Mouse (Mus musculus) limb, embryonic 15.5 days (tissue): ENCODE results near the gene Zfp330. TPM values are rescaled to one million over a fixed set of nuclear protein-coding genes. Genes with fewer than 3 reads are reported as not detected.

Experiments used
- ATAC-seq: fragments of 200-750 bp; cut with Nextera tagmentation; 2 replicates; pipeline ENCODE4 v1.8.0; 2017; ENCODE audit warnings: low read depth, moderate TSS enrichment; ENCODE audit not compliant: insufficient number of reproducible peaks, low FRiP score, low TSS enrichment
- H3K27ac ChIP-seq: fragments of 300-500 bp; sonication (generic); 2 replicates; pipeline ENCODE4 v1.5.1; 2015; ENCODE audit warnings: moderate library complexity, mild to moderate bottlenecking, inconsistent platforms
- H3K27me3 ChIP-seq: fragments of 300-500 bp; sonication (generic); 2 replicates; pipeline ENCODE4 v1.6.1; 2015; ENCODE audit warnings: inconsistent platforms
- H3K36me3 ChIP-seq: fragments of 300-500 bp; sonication (generic); 2 replicates; pipeline ENCODE4 v1.6.1; 2015; ENCODE audit warnings: inconsistent platforms
- H3K4me1 ChIP-seq: fragments of 300-500 bp; sonication (generic); 2 replicates; pipeline ENCODE4 v1.6.1; 2015; ENCODE audit warnings: inconsistent platforms
- H3K4me2 ChIP-seq: fragments of 300-500 bp; sonication (generic); 2 replicates; pipeline ENCODE4 v1.6.1; 2015; ENCODE audit warnings: mild to moderate bottlenecking, inconsistent platforms
- H3K4me3 ChIP-seq: fragments of 300-500 bp; sonication (generic); 2 replicates; pipeline ENCODE4 v1.5.1; 2015; ENCODE audit warnings: mild to moderate bottlenecking, inconsistent platforms
- H3K9ac ChIP-seq: fragments of 300-500 bp; sonication (generic); 2 replicates; pipeline ENCODE4 v1.6.1; 2015; ENCODE audit warnings: inconsistent platforms
- H3K9me3 ChIP-seq: fragments of 300-500 bp; sonication (generic); 2 replicates; pipeline ENCODE4 v1.6.1; 2016; ENCODE audit warnings: inconsistent platforms
- WGBS: fragments of 180-500 bp; shearing (Covaris S2); methylation state at CpG from one replicate; pipeline ENCODE4 v1.1.7; 2015; 5-methylcytosine and 5-hydroxymethylcytosine counted together
- polyA plus RNA-seq: library from polyadenylated mRNA; unstranded; fragments of >200 nt; fragmentation: Nextera tagmentation; extraction: Ambion mirVana; gene quantifications from 2 replicates; pipeline ENCODE4 v1.2.1, GENCODE M21; 2015

The Zfp330 gene
- polyA plus RNA-seq: 70.4 and 73.1 TPM in 2 replicates

- 0% methylated on average over 16 of the region's 16 CpGs for WGBS
- peak; percentile 95 for ATAC-seq
- Histone ChIP-seq H3K4me3 (peak within 1 kb of the TSS; percentile 76), H3K36me3 (peaks cover 25% of the 10 kb centered on the region), H3K4me2 (peak within 1 kb of the TSS; percentile 57), H3K4me1 (0 out of 2 replicates have a peak, but pooled peaks cover 3% of the 10 kb centered on the region), H3K27me3 (no peaks in the 10 kb centered on the region), H3K9me3 (no peaks in the 10 kb centered on the region), H3K27ac (peak within 1 kb of the TSS; percentile 85), H3K9ac (peak within 1 kb of the TSS; percentile 92)
Measured at GRCm38 (mm10) chr8:82774093-82774422, at the start of gene Zfp330. Gene Zfp330, minus strand, starts transcription at chr8:82774160.

- Histone ChIP-seq H3K27me3 (no peaks in the 10 kb centered on the region), H3K36me3 (no peaks in the 10 kb centered on the region), H3K9me3 (no peaks in the 10 kb centered on the region), H3K27ac (no peak overlapping the region), H3K4me1 (no peaks in the 10 kb centered on the region), H3K4me3 (no peak overlapping the region), H3K4me2 (no peak overlapping the region), H3K9ac (no peak overlapping the region)
- 17% methylated on average over 3 of the region's 3 CpGs for WGBS
- ATAC-seq: no peak
Measured at GRCm38 (mm10) chr8:82777945-82778344, 4.0 kb upstream of the Zfp330 start.

GRCm38 (mm10) chr8:82777406-82777805 lies 3.4 kb upstream of the Zfp330 start:
- Histone ChIP-seq H3K4me3 (no peak overlapping the region), H3K4me2 (no peak overlapping the region), H3K27me3 (no peaks in the 10 kb centered on the region), H3K9ac (no peak overlapping the region), H3K27ac (no peak overlapping the region), H3K4me1 (no peaks in the 10 kb centered on the region), H3K9me3 (no peaks in the 10 kb centered on the region), H3K36me3 (no peaks in the 10 kb centered on the region)
- no peak for ATAC-seq
- WGBS: 80% methylated on average over 3 of the region's 3 CpGs

- H3K9ac ChIP-seq: no peak overlapping the region
- WGBS: 46% methylated on average over 6 of the region's 6 CpGs
- peaks cover 23% of the 10 kb centered on the region for H3K36me3 ChIP-seq
- no peak for ATAC-seq
- peak overlapping the region; percentile 57 for H3K4me2 ChIP-seq
- H3K4me3 ChIP-seq: peak overlapping the region; percentile 76
- no peaks in the 10 kb centered on the region for H3K27me3 ChIP-seq
- H3K4me1 ChIP-seq: 0 out of 2 replicates have a peak, but pooled peaks cover 3% of the 10 kb centered on the region
- peak overlapping the region; percentile 85 for H3K27ac ChIP-seq
- no peaks in the 10 kb centered on the region for H3K9me3 ChIP-seq
Measured at GRCm38 (mm10) chr8:82774482-82774881, 522 bp upstream of the Zfp330 start.

- Histone ChIP-seq H3K9ac (peak overlapping the region; percentile 92), H3K4me2 (peak overlapping the region; percentile 57), H3K27ac (peak overlapping the region; percentile 85), H3K36me3 (peaks cover 29% of the 10 kb centered on the region), H3K4me3 (peak overlapping the region; percentile 76), H3K27me3 (no peaks in the 10 kb centered on the region), H3K9me3 (no peaks in the 10 kb centered on the region), H3K4me1 (0 out of 2 replicates have a peak, but pooled peaks cover 3% of the 10 kb centered on the region)
- ATAC-seq: no peak
- WGBS: 4% methylated on average over 35 of the region's 35 CpGs
Measured at GRCm38 (mm10) chr8:82773332-82774092, 448 bp downstream of the Zfp330 start.

GRCm38 (mm10) chr8:82770886-82771285 lies 3.1 kb downstream of the Zfp330 start:
- H3K27me3 ChIP-seq: no peaks in the 10 kb centered on the region
- no peaks in the 10 kb centered on the region for H3K9me3 ChIP-seq
- H3K4me2 ChIP-seq: no peak overlapping the region
- H3K4me3 ChIP-seq: no peak overlapping the region
- 0 out of 2 replicates have a peak, but pooled peaks cover 3% of the 10 kb centered on the region for H3K4me1 ChIP-seq
- no peak for ATAC-seq
- H3K27ac ChIP-seq: no peak overlapping the region
- WGBS: 94% methylated on average over 3 of the region's 3 CpGs
- H3K36me3 ChIP-seq: peaks cover 50% of the 10 kb centered on the region
- no peak overlapping the region for H3K9ac ChIP-seq

- Histone ChIP-seq H3K27ac (no peak overlapping the region), H3K4me3 (no peak overlapping the region), H3K4me1 (no peaks in the 10 kb centered on the region), H3K4me2 (no peak overlapping the region), H3K9ac (no peak overlapping the region), H3K36me3 (peaks cover 21% of the 10 kb centered on the region), H3K9me3 (no peaks in the 10 kb centered on the region), H3K27me3 (no peaks in the 10 kb centered on the region)
- WGBS: 50% methylated on average over 2 of the region's 2 CpGs
- ATAC-seq: no peak
Measured at GRCm38 (mm10) chr8:82759071-82759470, 14.9 kb downstream of the Zfp330 start.

- H3K4me3 ChIP-seq: no peak overlapping the region
- no peaks in the 10 kb centered on the region for H3K36me3 ChIP-seq
- no peak overlapping the region for H3K27ac ChIP-seq
- H3K9me3 ChIP-seq: no peaks in the 10 kb centered on the region
- H3K9ac ChIP-seq: no peak overlapping the region
- H3K4me2 ChIP-seq: no peak overlapping the region
- no peak for ATAC-seq
- 95% methylated on average over 14 of the region's 14 CpGs for WGBS
- H3K4me1 ChIP-seq: no peaks in the 10 kb centered on the region
- H3K27me3 ChIP-seq: no peaks in the 10 kb centered on the region
Measured at GRCm38 (mm10) chr8:82754946-82755345, 19.0 kb downstream of the Zfp330 start.

- ATAC-seq: no peak
- no peak overlapping the region for H3K9ac ChIP-seq
Measured at GRCm38 (mm10) chr8:82746617-82747016, 27.3 kb downstream of the Zfp330 start.

GRCm38 (mm10) chr8:82743905-82744904 lies 29.8 kb downstream of the Zfp330 start:
- ATAC-seq: no peak
- Histone ChIP-seq H3K36me3 (no peaks in the 10 kb centered on the region), H3K27me3 (no peaks in the 10 kb centered on the region), H3K4me2 (no peak overlapping the region), H3K4me1 (no peaks in the 10 kb centered on the region), H3K9ac (no peak overlapping the region), H3K4me3 (no peak overlapping the region), H3K9me3 (no peaks in the 10 kb centered on the region), H3K27ac (no peak overlapping the region)
- WGBS: 46% methylated on average over 10 of the region's 10 CpGs

More at GRCm38 (mm10) chr8:82746617-82747016, 27.3 kb downstream of the Zfp330 start:
- no peak overlapping the region for H3K27ac ChIP-seq
- H3K4me2 ChIP-seq: no peak overlapping the region
- H3K36me3 ChIP-seq: no peaks in the 10 kb centered on the region
- no peaks in the 10 kb centered on the region for H3K4me1 ChIP-seq
- H3K27me3 ChIP-seq: no peaks in the 10 kb centered on the region
- H3K4me3 ChIP-seq: no peak overlapping the region
- no peaks in the 10 kb centered on the region for H3K9me3 ChIP-seq
